Mouse (Mus musculus): ENCODE data around the gene Taar7d. TPM values are rescaled to one million over a fixed set of nuclear protein-coding genes. Genes with fewer than 3 reads are reported as not detected.

Taar7d gene
- polyA plus RNA-seq (2015; fragmentation: Nextera tagmentation; extraction: Ambion mirVana): not detected in 2 replicates

DNA sequence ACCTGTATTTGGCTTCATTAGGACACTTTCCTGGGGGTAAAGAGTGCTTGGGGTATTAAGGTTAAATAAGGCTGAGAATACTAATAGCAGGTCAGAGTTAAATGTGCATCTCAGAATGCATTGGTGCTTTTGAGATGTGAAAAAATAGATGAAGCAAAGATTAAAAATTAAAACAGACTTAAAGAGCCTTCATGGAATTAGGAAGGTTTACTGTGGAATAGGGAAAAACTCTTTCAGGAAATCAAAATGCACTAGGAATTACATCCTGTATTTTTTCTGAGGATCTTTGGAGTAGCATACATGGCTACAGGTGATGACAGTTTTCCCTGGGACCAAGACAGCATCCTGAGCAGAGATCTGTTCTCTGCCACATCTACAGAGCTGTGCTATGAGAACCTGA lies at the start of gene Taar7d:
Gene Taar7d (plus strand): TSS at position 301 of the 400 bp plus-strand sequence.
- no peak within 1 kb of the TSS for H3K27ac ChIP-seq (ENCODE audit: low read depth, low read length)
- no peak within 1 kb of the TSS for H3K4me3 ChIP-seq (ENCODE audit: low read length)
- no peaks in the 10 kb centered on the region for H3K9me3 ChIP-seq (ENCODE audit: control insufficient read depth, low read length)
- no peak within 1 kb of the TSS for H3K4me2 ChIP-seq (ENCODE audit: low read length)
- H3K36me3 ChIP-seq (ENCODE audit: control insufficient read depth, insufficient read depth, low read length): no peaks in the 10 kb centered on the region
- H3K27me3 ChIP-seq (replicated peaks; ENCODE audit: control insufficient read depth, insufficient read depth, low read length): no peaks in the 10 kb centered on the region
- H3K4me1 ChIP-seq (ENCODE audit: control insufficient read depth, insufficient read depth, low read depth, low read length): no peaks in the 10 kb centered on the region
- no peak within 1 kb of the TSS for H3K9ac ChIP-seq (ENCODE audit: low read depth, low read length)
- ATAC-seq: no peak

DNA sequence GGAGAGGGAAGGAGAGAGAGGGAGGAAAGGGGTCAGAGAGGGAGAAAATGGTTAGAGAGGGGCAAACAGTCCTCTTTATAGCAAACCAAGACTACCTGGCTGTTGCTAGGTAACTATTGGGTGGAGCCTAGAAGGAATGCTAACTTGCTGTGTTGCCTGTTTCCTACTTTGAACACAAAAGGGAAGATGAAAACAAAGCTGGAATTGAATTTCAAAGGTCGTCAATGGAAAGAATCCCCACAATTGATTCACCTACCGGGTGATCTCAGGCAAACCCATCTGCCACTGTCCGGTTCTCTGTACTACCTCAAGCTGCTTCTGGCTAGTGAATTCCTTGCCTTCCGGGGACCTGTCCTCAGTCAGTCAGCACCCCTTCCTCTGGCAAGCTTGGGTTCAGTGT lies 49.1 kb upstream of the Taar7d start:
- Histone ChIP-seq H3K27me3 (replicated peaks; ENCODE audit: control insufficient read depth, insufficient read depth, low read length) (no peaks in the 10 kb centered on the region), H3K36me3 (ENCODE audit: control insufficient read depth, insufficient read depth, low read length) (no peaks in the 10 kb centered on the region), H3K4me1 (ENCODE audit: control insufficient read depth, insufficient read depth, low read depth, low read length) (no peaks in the 10 kb centered on the region), H3K9me3 (ENCODE audit: control insufficient read depth, low read length) (no peaks in the 10 kb centered on the region), H3K4me3 (ENCODE audit: low read length) (no peak overlapping the region), H3K9ac (ENCODE audit: low read depth, low read length) (no peak overlapping the region), H3K4me2 (ENCODE audit: low read length) (no peak overlapping the region), H3K27ac (ENCODE audit: low read depth, low read length) (no peak overlapping the region)
- 43% methylated on average over 4 of the region's 4 CpGs for WGBS
- ATAC-seq: no peak

DNA sequence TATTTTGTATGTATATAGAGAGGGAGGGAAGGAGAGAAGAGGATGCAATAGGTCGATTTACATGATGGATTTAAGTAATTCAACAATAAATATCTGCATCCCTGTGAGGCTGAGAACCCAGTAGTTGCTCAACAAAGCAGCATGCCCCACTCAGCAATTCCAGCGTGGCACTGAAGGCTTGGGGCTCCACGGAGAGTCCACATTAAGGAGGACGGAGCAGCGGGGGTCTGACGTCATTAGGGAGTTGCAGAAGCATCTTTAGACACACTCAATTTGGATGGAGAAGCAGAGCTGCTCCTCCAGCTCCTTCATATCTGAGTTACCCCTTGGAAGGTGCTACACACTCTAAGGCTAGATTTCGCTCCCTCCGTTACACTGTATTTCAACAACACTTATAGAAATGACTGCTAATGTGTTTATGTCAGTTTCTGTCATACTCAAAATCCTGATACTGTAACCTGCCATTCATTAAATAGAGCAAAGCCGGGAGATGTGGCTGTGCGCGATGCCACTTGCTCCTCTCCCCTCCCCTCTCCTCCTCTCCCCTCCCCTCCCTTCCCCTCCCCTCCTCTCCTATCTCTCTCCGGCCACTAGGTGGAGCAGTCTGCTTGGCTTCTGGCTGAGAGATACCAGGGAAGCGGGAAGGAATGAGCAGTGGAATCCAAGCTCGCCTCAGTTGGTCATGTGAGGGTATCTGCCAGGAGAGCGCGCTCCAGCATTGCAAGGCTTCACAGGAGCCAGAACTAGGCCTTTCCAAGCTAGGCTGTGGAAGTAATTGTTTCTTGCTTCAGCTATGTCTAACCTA lies 47.9 kb upstream of the Taar7d start:
- 44% methylated on average over 16 of the region's 16 CpGs for WGBS

DNA sequence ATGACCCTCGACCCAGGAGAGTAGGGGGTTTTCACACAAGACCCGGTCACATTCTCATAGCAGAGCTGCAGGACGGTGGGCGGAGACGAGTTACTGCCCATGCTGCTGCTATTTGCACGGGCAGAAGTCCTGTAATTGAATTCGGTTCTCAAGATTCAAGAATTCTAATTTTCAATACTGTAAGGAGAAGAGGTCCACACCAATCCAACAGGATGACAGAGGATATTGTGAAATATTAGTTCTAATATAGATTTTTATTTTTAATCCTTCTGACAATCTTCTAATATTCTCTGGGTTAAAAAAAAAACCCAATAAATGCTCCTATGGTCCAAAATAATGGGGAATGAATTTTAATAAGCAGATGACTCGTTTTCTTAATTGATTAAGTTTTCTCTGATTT lies 41.5 kb upstream of the Taar7d start, which contains the start of gene Taar6:
Gene Taar6 (minus strand): TSS at position 101 of the 400 bp plus-strand sequence.
- ATAC-seq: no peak
- Histone ChIP-seq H3K4me2 (ENCODE audit: low read length) (no peak within 1 kb of the TSS), H3K9me3 (ENCODE audit: control insufficient read depth, low read length) (no peaks in the 10 kb centered on the region), H3K36me3 (ENCODE audit: control insufficient read depth, insufficient read depth, low read length) (no peaks in the 10 kb centered on the region), H3K27me3 (replicated peaks; ENCODE audit: control insufficient read depth, insufficient read depth, low read length) (no peaks in the 10 kb centered on the region), H3K4me3 (ENCODE audit: low read length) (no peak within 1 kb of the TSS), H3K9ac (ENCODE audit: low read depth, low read length) (no peak within 1 kb of the TSS), H3K4me1 (ENCODE audit: control insufficient read depth, insufficient read depth, low read depth, low read length) (no peaks in the 10 kb centered on the region), H3K27ac (ENCODE audit: low read depth, low read length) (no peak within 1 kb of the TSS)
- WGBS: 69% methylated on average over 8 of the region's 8 CpGs

More for the DNA sequence above, 47.9 kb upstream of the Taar7d start:
- Histone ChIP-seq H3K27ac (ENCODE audit: low read depth, low read length) (no peak overlapping the region), H3K9me3 (ENCODE audit: control insufficient read depth, low read length) (no peaks in the 10 kb centered on the region), H3K9ac (ENCODE audit: low read depth, low read length) (no peak overlapping the region), H3K4me2 (ENCODE audit: low read length) (no peak overlapping the region), H3K4me1 (ENCODE audit: control insufficient read depth, insufficient read depth, low read depth, low read length) (no peaks in the 10 kb centered on the region), H3K36me3 (ENCODE audit: control insufficient read depth, insufficient read depth, low read length) (no peaks in the 10 kb centered on the region), H3K4me3 (ENCODE audit: low read length) (no peak overlapping the region), H3K27me3 (replicated peaks; ENCODE audit: control insufficient read depth, insufficient read depth, low read length) (no peaks in the 10 kb centered on the region)
- ATAC-seq: peak; percentile 87

DNA sequence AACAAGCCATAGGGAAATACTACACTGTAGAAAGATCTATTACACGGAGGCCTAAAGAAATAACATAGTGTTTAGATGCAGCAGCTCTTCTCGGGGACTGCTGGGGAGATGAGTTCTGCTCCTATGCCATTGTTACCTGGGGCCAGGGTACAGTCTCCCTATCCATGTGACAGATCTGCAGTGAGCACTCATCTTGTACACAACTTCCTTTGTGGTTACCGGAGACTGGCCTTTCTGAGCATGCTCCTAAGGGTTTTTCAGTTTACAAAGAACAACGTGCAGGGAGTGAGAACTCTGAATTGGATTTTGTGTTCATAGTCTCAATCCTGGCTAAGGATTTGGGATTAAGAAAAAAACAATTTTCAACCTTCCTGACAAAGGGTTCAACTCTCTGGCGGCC lies 40.6 kb upstream of the Taar7d start:
- Histone ChIP-seq H3K4me2 (ENCODE audit: low read length) (no peak overlapping the region), H3K9ac (ENCODE audit: low read depth, low read length) (no peak overlapping the region), H3K4me3 (ENCODE audit: low read length) (no peak overlapping the region), H3K36me3 (ENCODE audit: control insufficient read depth, insufficient read depth, low read length) (no peaks in the 10 kb centered on the region), H3K9me3 (ENCODE audit: control insufficient read depth, low read length) (no peaks in the 10 kb centered on the region), H3K4me1 (ENCODE audit: control insufficient read depth, insufficient read depth, low read depth, low read length) (no peaks in the 10 kb centered on the region), H3K27ac (ENCODE audit: low read depth, low read length) (no peak overlapping the region), H3K27me3 (replicated peaks; ENCODE audit: control insufficient read depth, insufficient read depth, low read length) (no peaks in the 10 kb centered on the region)
- 84% methylated on average over 5 of the region's 5 CpGs for whole genome bisulfite sequencing
- no peak for ATAC-seq

DNA sequence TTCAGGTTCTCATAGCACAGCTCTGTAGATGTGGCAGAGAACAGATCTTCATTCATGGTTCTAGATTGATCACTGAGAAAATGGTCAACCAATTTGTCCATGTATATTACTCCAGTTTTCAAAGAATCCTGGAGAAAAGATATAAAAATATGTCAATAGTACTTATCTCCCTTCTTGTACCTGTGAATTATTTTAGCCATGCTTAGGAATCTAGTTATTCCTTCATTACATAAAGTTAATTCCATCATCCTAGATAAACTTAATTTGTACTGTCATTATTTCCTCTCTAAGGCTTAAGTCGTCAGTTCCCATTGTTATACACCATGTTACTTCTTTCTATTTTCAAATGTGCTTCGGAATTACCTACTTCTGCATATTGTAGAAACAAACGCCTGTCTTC lies 33.6 kb upstream of the Taar7d start, which contains the start of gene Taar7a:
Gene Taar7a (minus strand): TSS at position 101 of the 400 bp plus-strand sequence.
- no peak within 1 kb of the TSS for H3K27ac ChIP-seq (ENCODE audit: low read depth, low read length)
- 90% methylated on average over 3 of the region's 3 CpGs for whole genome bisulfite sequencing
- no peak within 1 kb of the TSS for H3K4me2 ChIP-seq (ENCODE audit: low read length)
- ATAC-seq: no peak
- no peak within 1 kb of the TSS for H3K4me3 ChIP-seq (ENCODE audit: low read length)
- no peaks in the 10 kb centered on the region for H3K27me3 ChIP-seq (replicated peaks; ENCODE audit: control insufficient read depth, insufficient read depth, low read length)
- no peak within 1 kb of the TSS for H3K9ac ChIP-seq (ENCODE audit: low read depth, low read length)
- no peaks in the 10 kb centered on the region for H3K4me1 ChIP-seq (ENCODE audit: control insufficient read depth, insufficient read depth, low read depth, low read length)
- no peaks in the 10 kb centered on the region for H3K36me3 ChIP-seq (ENCODE audit: control insufficient read depth, insufficient read depth, low read length)
- no peaks in the 10 kb centered on the region for H3K9me3 ChIP-seq (ENCODE audit: control insufficient read depth, low read length)

DNA sequence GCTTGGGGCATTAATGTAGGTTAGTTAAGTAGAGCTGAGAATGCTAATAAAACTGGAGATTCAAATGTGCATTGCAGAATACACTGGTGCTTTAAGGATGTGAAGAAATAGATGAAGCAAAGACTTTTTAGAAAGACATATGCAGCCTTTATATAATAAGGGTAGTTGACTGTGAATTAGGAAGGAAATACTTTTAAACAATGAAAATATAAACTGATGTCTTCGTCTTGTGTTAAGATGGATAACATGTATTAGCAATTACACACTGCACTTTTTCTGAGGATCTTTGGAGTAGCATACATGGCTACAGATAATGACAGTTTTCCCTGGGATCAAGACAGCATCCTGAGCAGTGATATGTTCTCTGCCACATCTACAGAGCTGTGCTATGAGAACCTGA lies 27.4 kb upstream of the Taar7d start, which contains the start of gene Taar7b:
Gene Taar7b (plus strand): TSS at position 301 of the 400 bp plus-strand sequence.
- 94% methylated on average over 1 of the region's 1 CpGs for WGBS
- H3K9me3 ChIP-seq (ENCODE audit: control insufficient read depth, low read length): no peaks in the 10 kb centered on the region
- H3K4me2 ChIP-seq (ENCODE audit: low read length): no peak within 1 kb of the TSS
- no peak within 1 kb of the TSS for H3K27ac ChIP-seq (ENCODE audit: low read depth, low read length)
- H3K27me3 ChIP-seq (replicated peaks; ENCODE audit: control insufficient read depth, insufficient read depth, low read length): no peaks in the 10 kb centered on the region
- no peak for ATAC-seq
- H3K4me1 ChIP-seq (ENCODE audit: control insufficient read depth, insufficient read depth, low read depth, low read length): no peaks in the 10 kb centered on the region
- no peaks in the 10 kb centered on the region for H3K36me3 ChIP-seq (ENCODE audit: control insufficient read depth, insufficient read depth, low read length)
- no peak within 1 kb of the TSS for H3K9ac ChIP-seq (ENCODE audit: low read depth, low read length)
- H3K4me3 ChIP-seq (ENCODE audit: low read length): no peak within 1 kb of the TSS

DNA sequence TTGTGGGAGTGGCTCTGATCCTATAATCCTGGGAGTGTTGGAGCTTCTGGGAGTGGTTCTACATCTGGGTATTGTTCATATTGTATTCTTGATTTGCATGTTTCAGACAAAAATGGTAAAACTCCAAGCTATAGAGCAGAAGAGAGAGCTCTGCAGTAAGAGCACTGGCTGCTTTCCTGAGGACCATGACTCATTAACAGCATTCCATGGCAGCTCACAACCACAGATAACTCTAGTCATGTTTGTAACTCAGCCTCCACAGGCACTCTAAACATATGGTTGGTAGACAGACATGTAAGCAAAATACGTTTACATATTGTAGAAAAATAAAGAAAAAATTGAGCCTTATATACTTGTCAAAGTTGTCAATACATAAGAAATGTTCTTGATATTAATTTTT lies 20.6 kb upstream of the Taar7d start:
- Histone ChIP-seq H3K9ac (ENCODE audit: low read depth, low read length) (no peak overlapping the region), H3K27ac (ENCODE audit: low read depth, low read length) (no peak overlapping the region), H3K4me2 (ENCODE audit: low read length) (no peak overlapping the region), H3K4me1 (ENCODE audit: control insufficient read depth, insufficient read depth, low read depth, low read length) (no peaks in the 10 kb centered on the region), H3K27me3 (replicated peaks; ENCODE audit: control insufficient read depth, insufficient read depth, low read length) (no peaks in the 10 kb centered on the region), H3K4me3 (ENCODE audit: low read length) (no peak overlapping the region), H3K9me3 (ENCODE audit: control insufficient read depth, low read length) (no peaks in the 10 kb centered on the region), H3K36me3 (ENCODE audit: control insufficient read depth, insufficient read depth, low read length) (no peaks in the 10 kb centered on the region)
- 90% methylated on average over 1 of the region's 1 CpGs for WGBS
- no peak for ATAC-seq

DNA sequence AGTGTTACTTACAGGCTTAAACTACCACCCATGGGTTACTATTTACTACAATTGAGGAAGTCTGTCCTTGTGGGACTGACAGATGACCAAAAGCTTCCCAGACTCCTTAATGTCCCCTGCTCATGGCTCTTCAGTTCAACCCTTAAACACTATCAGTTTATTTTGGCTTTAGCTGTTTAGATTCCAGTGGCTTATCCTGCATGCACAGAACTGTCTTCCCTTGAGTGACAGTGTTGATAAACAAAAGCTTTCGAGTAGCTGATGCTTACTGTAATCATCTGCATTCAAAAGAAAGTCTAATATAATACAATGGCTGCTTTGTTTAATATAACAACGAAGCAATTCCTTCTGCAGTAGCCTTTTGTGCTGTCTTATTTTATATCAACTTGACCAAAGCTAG lies 20.0 kb upstream of the Taar7d start:
- Histone ChIP-seq H3K4me1 (ENCODE audit: control insufficient read depth, insufficient read depth, low read depth, low read length) (no peaks in the 10 kb centered on the region), H3K4me3 (ENCODE audit: low read length) (no peak overlapping the region), H3K27ac (ENCODE audit: low read depth, low read length) (no peak overlapping the region), H3K9ac (ENCODE audit: low read depth, low read length) (no peak overlapping the region), H3K27me3 (replicated peaks; ENCODE audit: control insufficient read depth, insufficient read depth, low read length) (no peaks in the 10 kb centered on the region), H3K36me3 (ENCODE audit: control insufficient read depth, insufficient read depth, low read length) (no peaks in the 10 kb centered on the region), H3K9me3 (ENCODE audit: control insufficient read depth, low read length) (no peaks in the 10 kb centered on the region), H3K4me2 (ENCODE audit: low read length) (no peak overlapping the region)
- WGBS: 64% methylated on average over 2 of the region's 2 CpGs
- no peak for ATAC-seq

Data from hindbrain, embryonic 16.5 days (tissue).